Mouse (Mus musculus) heart, embryonic 14.5 days (tissue): Measurements from ENCODE around the gene Tnfaip8l2. TPM values are rescaled to one million over a fixed set of nuclear protein-coding genes. Genes with fewer than 3 reads are reported as not detected.

ENCODE experiments used
- ATAC-seq: fragments of 200-750 bp; cut with Nextera tagmentation; 2 replicates; pipeline ENCODE4 v1.8.0; 2017; ENCODE audit warnings: low read depth, moderate TSS enrichment; ENCODE audit not compliant: insufficient number of reproducible peaks, insufficient read depth, low FRiP score
- H3K27ac ChIP-seq, 2 experiments: fragments of 200-500 bp in 1 of 2; fragments of 300-500 bp in 1 of 2; sonication (generic) in 1 of 2; replicated peaks in 1 of 2; 2 replicates each; pipeline ENCODE4 v1.5.1; 2012 to 2014; ENCODE audit warnings: low read depth in 2 of 2, low read length in 2 of 2, control low read depth in 1 of 2, mild to moderate bottlenecking in 1 of 2, mixed read lengths in 1 of 2; ENCODE audit not compliant: control insufficient read depth in 1 of 2, insufficient read depth in 1 of 2
- H3K27me3 ChIP-seq: fragments of 300-500 bp; sonication (generic); 2 replicates; pipeline ENCODE4 v1.6.1; 2014; ENCODE audit warnings: mild to moderate bottlenecking, low read length, control low read depth; ENCODE audit not compliant: control insufficient read depth, insufficient read depth
- H3K36me3 ChIP-seq: fragments of 300-500 bp; sonication (generic); 2 replicates; pipeline ENCODE4 v1.6.1; 2014; ENCODE audit warnings: mild to moderate bottlenecking, control low read depth, low read length, mixed read lengths; ENCODE audit not compliant: control insufficient read depth, insufficient read depth
- H3K4me1 ChIP-seq, 2 experiments: fragments of 200-500 bp in 1 of 2; fragments of 300-500 bp in 1 of 2; sonication (generic) in 1 of 2; 2 replicates each; pipeline ENCODE4 v1.6.1; 2012 to 2014; ENCODE audit warnings: low read length in 2 of 2, control low read depth in 1 of 2, mixed read lengths in 1 of 2; ENCODE audit not compliant: control insufficient read depth in 2 of 2, insufficient read depth in 2 of 2
- H3K4me2 ChIP-seq: fragments of 300-500 bp; sonication (generic); 2 replicates; pipeline ENCODE4 v1.6.1; 2014; ENCODE audit warnings: mild to moderate bottlenecking, low read length
- H3K4me3 ChIP-seq, 2 experiments: fragments of 200-500 bp in 1 of 2; fragments of 300-500 bp in 1 of 2; sonication (generic) in 1 of 2; 2 replicates each; pipeline ENCODE4 v1.5.1; 2012 to 2014; ENCODE audit warnings: low read length in 2 of 2, mild to moderate bottlenecking in 2 of 2, control low read depth in 1 of 2, low read depth in 1 of 2, moderate library complexity in 1 of 2; ENCODE audit not compliant: control insufficient read depth in 1 of 2, insufficient read depth in 1 of 2
- H3K9ac ChIP-seq: fragments of 300-500 bp; sonication (generic); 2 replicates; pipeline ENCODE4 v1.6.1; 2014; ENCODE audit warnings: mild to moderate bottlenecking, low read length
- H3K9me3 ChIP-seq: fragments of 300-500 bp; sonication (generic); 2 replicates; pipeline ENCODE4 v1.6.1; 2016; ENCODE audit warnings: low read length, control low read depth; ENCODE audit not compliant: control insufficient read depth
- WGBS: fragments of 180-500 bp; shearing (Covaris S2); extraction: QIAGEN DNeasy Blood & Tissue Kit; methylation state at CpG from one replicate; pipeline ENCODE4 v1.1.7; 2014; 5-methylcytosine and 5-hydroxymethylcytosine counted together
- microRNA-seq: library from miRNA; unstranded; fragments of <30 nt; microRNA quantifications from one replicate; pipeline ENCODE4, GENCODE M21; 2016
- polyA plus RNA-seq: library from polyadenylated mRNA; unstranded; fragments of >200 nt; fragmentation: Nextera tagmentation; extraction: Ambion mirVana; gene quantifications from 2 replicates; pipeline ENCODE4 v1.2.1, GENCODE M21; 2014

Gene Tnfaip8l2
- polyA plus RNA-seq, 1 experiment from 2014 or later, result 2.6 TPM

- Histone ChIP-seq H3K4me2 (no peak overlapping the region), H3K9me3 (no peaks in the 10 kb centered on the region), H3K4me3 (no peak overlapping the region), H3K36me3 (peaks cover 25% of the 10 kb centered on the region), H3K9ac (no peak overlapping the region), H3K4me1 (peaks cover 0 to 16% of the 10 kb centered on the region in 2 experiments; a peak in 1 of 4 replicates), H3K27ac (no peak overlapping the region), H3K27me3 (no peaks in the 10 kb centered on the region)
- 26% methylated on average over 2 of the region's 2 CpGs for WGBS
- no peak for ATAC-seq
Observed at GRCm38 (mm10) chr3:95100854-95101253, 41.3 kb downstream of the Tnfaip8l2 start.

Small RNA genes lying within 50 kb of the gene (microRNA-seq; reads per million reads assigned to microRNA genes)
- gene Mir8099-1, result not detected

Other genes with a start within 250 kb of the Tnfaip8l2 start
- 71.7 and 74.5 TPM in 2 replicates for gene Selenbp1, start 209.3 kb downstream of the Tnfaip8l2 start, polyA plus RNA-seq
- 6.9 and 8.1 TPM in 2 replicates for gene Rfx5, start 188.3 kb downstream of the Tnfaip8l2 start, polyA plus RNA-seq
- 17.4 and 21.8 TPM in 2 replicates for gene Pi4kb, start 167.6 kb downstream of the Tnfaip8l2 start, polyA plus RNA-seq
- gene Zfp687, start 126.9 kb downstream of the Tnfaip8l2 start, polyA plus RNA-seq, result 13.5 and 16.9 TPM in 2 replicates
- 176 and 188 TPM in 2 replicates for gene Psmd4, start 99.7 kb downstream of the Tnfaip8l2 start, polyA plus RNA-seq
- gene Pip5k1a, start 35.4 kb downstream of the Tnfaip8l2 start, polyA plus RNA-seq, result 11.9 and 12.7 TPM in 2 replicates
- gene Vps72, start 31.3 kb downstream of the Tnfaip8l2 start, polyA plus RNA-seq, result 87.5 and 95.7 TPM in 2 replicates
- gene Tmod4, start 17.9 kb downstream of the Tnfaip8l2 start, polyA plus RNA-seq, result 1.6 and 2.2 TPM in 2 replicates
- gene Scnm1, start 8.3 kb downstream of the Tnfaip8l2 start, polyA plus RNA-seq, result 58.5 and 58.7 TPM in 2 replicates
- gene Lysmd1, start 8.3 kb downstream of the Tnfaip8l2 start, polyA plus RNA-seq, result 8.1 and 8.4 TPM in 2 replicates
- gene Sema6c, start 18.1 kb upstream of the Tnfaip8l2 start, polyA plus RNA-seq, result 3.2 and 5.8 TPM in 2 replicates
- 6.6 and 7.9 TPM in 2 replicates for gene Gabpb2, start 75.6 kb upstream of the Tnfaip8l2 start, polyA plus RNA-seq
- gene Cdc42se1, start 86.4 kb upstream of the Tnfaip8l2 start, polyA plus RNA-seq, result 61.7 and 63.3 TPM in 2 replicates
- 12.6 and 14.2 TPM in 2 replicates for gene Mllt11, start 89.8 kb upstream of the Tnfaip8l2 start, polyA plus RNA-seq
- 0.23 and 0.46 TPM in 2 replicates for gene Gm128, start 99.2 kb upstream of the Tnfaip8l2 start, polyA plus RNA-seq
- not detected in 2 replicates for gene Bnipl, start 108.8 kb upstream of the Tnfaip8l2 start, polyA plus RNA-seq
- gene Mindy1, start 139.0 kb upstream of the Tnfaip8l2 start, polyA plus RNA-seq, result 25.6 and 28.8 TPM in 2 replicates
- 29.8 and 31.7 TPM in 2 replicates for gene Prune1, start 139.7 kb upstream of the Tnfaip8l2 start, polyA plus RNA-seq
- 0.88 TPM in 2 replicates for gene Anxa9, start 164.8 kb upstream of the Tnfaip8l2 start, polyA plus RNA-seq
- gene Cers2, start 172.4 kb upstream of the Tnfaip8l2 start, polyA plus RNA-seq, result 118 and 123 TPM in 2 replicates
- gene Setdb1, start 214.8 kb upstream of the Tnfaip8l2 start, polyA plus RNA-seq, result 22.1 and 24.4 TPM in 2 replicates